Mouse (Mus musculus) brain, embryonic 14.5 days (tissue): ENCODE data around the gene Wwox.

ENCODE experiments used
- CTCF ChIP-seq: fragments of 200-500 bp; IDR thresholded peaks from 2 replicates; pipeline ENCODE4 v1.5.1; 2012; ENCODE audit warnings: inconsistent platforms, mild to moderate bottlenecking, moderate library complexity, borderline replicate concordance; ENCODE audit not compliant: insufficient read depth, insufficient read length; ENCODE audit errors: extremely low read depth
- POLR2A ChIP-seq: fragments of 200-500 bp; IDR thresholded peaks from 2 replicates; pipeline ENCODE4 v1.6.1; 2012; ENCODE audit warnings: mild to moderate bottlenecking, inconsistent platforms, borderline replicate concordance; ENCODE audit not compliant: poor library complexity, insufficient read depth, insufficient read length, severe bottlenecking; ENCODE audit errors: extremely low read depth

- TF ChIP-seq CTCF = no peak
- TF ChIP-seq POLR2A = no peak
Measured at GRCm38 (mm10) chr8:114527648-114528221, 88.3 kb downstream of the Wwox start.
